Mouse (Mus musculus): Measurements from ENCODE around the gene Pde8a.

The Pde8a gene

GRCm38 (mm10) chr7:81272908-81273307 is 59.5 kb downstream of the Pde8a start:
- no peak for DNase-seq (ENCODE audit: low read depth)

- no peak for DNase-seq (ENCODE audit: low read depth)
These were observed 65.6 kb downstream of the Pde8a start for GRCm38 (mm10) chr7:81278966-81279365.

- DNase-seq (ENCODE audit: low read depth): peak; percentile 76
These were observed 67.8 kb downstream of the Pde8a start for GRCm38 (mm10) chr7:81281240-81281639.

GRCm38 (mm10) chr7:81286456-81286855 is 73.1 kb downstream of the Pde8a start:
- DNase-seq (ENCODE audit: low read depth): no peak

GRCm38 (mm10) chr7:81286946-81287345 is 73.5 kb downstream of the Pde8a start:
- no peak for DNase-seq (ENCODE audit: low read depth)

GRCm38 (mm10) chr7:81295169-81295568 is 81.8 kb downstream of the Pde8a start:
- DNase-seq (ENCODE audit: low read depth): peak; percentile 34

GRCm38 (mm10) chr7:81298206-81298605 is 84.8 kb downstream of the Pde8a start:
- no peak for DNase-seq (ENCODE audit: low read depth)

- no peak for DNase-seq (ENCODE audit: low read depth)
These were observed 87.9 kb downstream of the Pde8a start for GRCm38 (mm10) chr7:81301323-81301722.

GRCm38 (mm10) chr7:81303682-81304081 is 90.3 kb downstream of the Pde8a start:
- DNase-seq (ENCODE audit: low read depth): peak; percentile 39

- no peak for DNase-seq (ENCODE audit: low read depth)
These were observed 90.7 kb downstream of the Pde8a start for GRCm38 (mm10) chr7:81304100-81304499.

GRCm38 (mm10) chr7:81304675-81305074 is 91.3 kb downstream of the Pde8a start:
- no peak for DNase-seq (ENCODE audit: low read depth)

GRCm38 (mm10) chr7:81307735-81308134 is 94.3 kb downstream of the Pde8a start:
- no peak for DNase-seq (ENCODE audit: low read depth)

- no peak for DNase-seq (ENCODE audit: low read depth)
These were observed 95.9 kb downstream of the Pde8a start for GRCm38 (mm10) chr7:81309247-81309646.

GRCm38 (mm10) chr7:81311130-81311529 is 97.7 kb downstream of the Pde8a start:
- no peak for DNase-seq (ENCODE audit: low read depth)

- DNase-seq (ENCODE audit: low read depth): no peak
These were observed 98.2 kb downstream of the Pde8a start for GRCm38 (mm10) chr7:81311581-81311980.

GRCm38 (mm10) chr7:81315583-81315982 is 102.2 kb downstream of the Pde8a start:
- peak; percentile 62 for DNase-seq (ENCODE audit: low read depth)

- DNase-seq (ENCODE audit: low read depth): peak; percentile 88
These were observed 106.4 kb downstream of the Pde8a start for GRCm38 (mm10) chr7:81319749-81320148.

GRCm38 (mm10) chr7:81321776-81322175 is 108.4 kb downstream of the Pde8a start:
- DNase-seq (ENCODE audit: low read depth): no peak

GRCm38 (mm10) chr7:81326043-81326442 is 112.6 kb downstream of the Pde8a start:
- peak; percentile 71 for DNase-seq (ENCODE audit: low read depth)

GRCm38 (mm10) chr7:81326859-81327258 is 113.5 kb downstream of the Pde8a start:
- DNase-seq (ENCODE audit: low read depth): no peak

GRCm38 (mm10) chr7:81327661-81328060 is 114.3 kb downstream of the Pde8a start:
- no peak for DNase-seq (ENCODE audit: low read depth)

GRCm38 (mm10) chr7:81330767-81331166 is 117.4 kb downstream of the Pde8a start:
- DNase-seq (ENCODE audit: low read depth): no peak

- no peak for DNase-seq (ENCODE audit: low read depth)
These were observed 118.5 kb downstream of the Pde8a start for GRCm38 (mm10) chr7:81331851-81332250.

GRCm38 (mm10) chr7:81335705-81336431 is 122.5 kb downstream of the Pde8a start:
- DNase-seq (ENCODE audit: low read depth): no peak
